Mouse (Mus musculus) spleen, adult 12 weeks (tissue): ENCODE measurements around the gene Mgat4a.

Experiments used
- DNase-seq: peaks from one replicate; pipeline ENCODE4 v3.0.0; 2022; ENCODE audit warnings: low spot score

The Mgat4a gene

GRCm38 (mm10) chr1:37495698-37496321 lies 45.0 kb downstream of the Mgat4a start:
- DNase-seq, result no peak

DNA sequence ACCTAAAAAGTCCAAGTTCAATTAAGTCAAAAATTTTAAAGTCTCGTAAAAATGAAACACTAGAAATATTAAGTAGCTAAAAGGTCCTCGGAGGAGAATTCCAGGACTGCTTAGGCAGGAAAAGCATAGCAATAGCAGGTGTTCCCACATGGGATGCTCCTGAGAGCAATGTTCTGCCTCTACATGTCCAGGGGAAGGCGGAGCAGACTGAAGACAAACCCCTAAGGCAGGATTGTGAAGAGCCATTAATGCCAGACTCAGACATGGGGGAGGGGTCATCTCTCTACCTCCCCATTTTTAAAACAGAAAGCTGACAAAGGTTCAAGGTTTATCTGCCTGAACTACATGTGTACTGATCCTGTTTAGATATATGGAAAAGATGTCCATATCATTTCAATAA lies 45.7 kb downstream of the Mgat4a start:
- DNase-seq, result no peak

GRCm38 (mm10) chr1:37491672-37492071 lies 49.1 kb downstream of the Mgat4a start:
- peak; percentile 29 for DNase-seq

DNA sequence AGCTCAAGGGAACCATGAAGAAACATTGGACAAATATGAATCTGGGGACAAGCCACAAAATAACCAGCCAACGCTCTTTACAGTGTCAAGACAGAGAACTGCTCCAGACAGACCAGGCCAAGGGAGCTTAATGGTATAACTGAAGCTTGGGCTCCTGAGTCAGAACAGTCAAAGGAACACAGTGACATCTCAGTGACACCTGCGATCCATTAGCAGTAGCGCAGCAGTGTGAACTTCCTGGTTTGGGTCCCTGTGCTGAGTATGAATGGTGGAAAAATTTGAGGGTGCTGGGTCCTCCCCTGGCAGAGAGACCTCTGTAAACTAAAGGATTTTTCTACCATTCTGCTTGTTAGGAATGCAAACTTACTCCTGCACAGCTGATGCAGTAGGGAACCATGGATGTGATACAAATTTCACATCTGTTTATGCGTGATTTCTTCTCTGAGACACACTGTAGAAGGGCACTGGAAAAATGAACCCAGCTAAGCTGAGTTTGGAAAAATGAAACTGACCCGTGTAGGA lies 50.1 kb downstream of the Mgat4a start:
- DNase-seq, result no peak

DNA sequence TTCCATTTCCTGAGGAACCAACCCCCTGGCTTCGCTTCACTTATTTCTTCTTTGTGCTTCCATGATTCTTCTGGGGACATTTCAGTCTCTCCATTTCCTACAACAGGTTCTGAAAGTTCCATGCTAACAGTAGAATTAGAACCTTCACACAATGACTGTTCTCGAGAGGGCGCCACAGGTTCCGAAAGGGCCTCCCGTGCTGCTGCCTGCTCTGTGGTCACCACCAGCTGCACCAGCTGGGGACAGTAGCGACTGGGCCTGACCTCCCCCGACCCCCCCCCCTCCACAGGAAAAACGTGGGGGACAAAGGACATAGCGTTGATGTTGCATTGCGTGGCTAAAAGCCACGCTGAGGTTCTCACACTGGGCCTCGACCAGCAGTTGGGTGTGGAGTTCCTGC lies 52.3 kb downstream of the Mgat4a start:
- no peak for DNase-seq

GRCm38 (mm10) chr1:37486994-37487393 lies 53.8 kb downstream of the Mgat4a start:
- no peak for DNase-seq

DNA sequence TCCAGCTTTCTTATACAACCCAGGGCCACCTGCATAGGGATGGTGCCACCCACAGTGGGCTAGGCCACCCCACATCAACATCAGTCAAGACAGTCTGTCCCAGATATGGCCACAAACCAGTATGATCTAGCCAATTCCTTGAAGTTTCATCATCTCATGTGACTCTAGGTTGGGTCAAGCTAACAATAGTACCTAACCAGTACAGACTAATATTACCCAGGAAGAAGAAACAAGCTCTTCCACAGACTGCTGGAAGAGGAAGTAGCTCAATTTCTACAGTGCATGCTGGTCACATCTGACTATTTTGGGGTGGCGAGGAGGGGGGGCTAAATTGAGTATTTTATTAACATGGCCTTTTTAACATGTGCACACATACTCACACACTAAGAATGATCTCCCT lies 54.4 kb downstream of the Mgat4a start:
- no peak for DNase-seq

GRCm38 (mm10) chr1:37484612-37485011 lies 56.2 kb downstream of the Mgat4a start:
- no peak for DNase-seq

DNA sequence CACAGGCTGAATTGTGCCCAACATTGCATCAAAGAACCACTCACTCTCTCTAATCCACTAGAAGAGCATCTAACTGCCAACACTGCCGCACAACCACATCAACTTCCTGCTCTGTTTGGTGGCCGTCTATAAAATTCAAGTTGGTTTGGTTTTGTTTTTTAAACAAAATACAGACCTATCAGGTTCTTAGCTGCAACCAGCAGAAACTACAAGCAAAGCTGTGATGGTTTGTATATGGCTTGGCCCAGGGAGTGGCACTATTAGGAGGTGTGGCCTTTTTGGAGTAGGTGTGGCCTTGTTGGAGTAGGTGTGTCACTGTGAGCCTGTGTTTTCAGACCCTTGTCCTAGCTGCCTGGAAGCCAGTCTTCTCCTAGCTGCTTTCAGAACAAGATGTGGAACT lies 59.5 kb downstream of the Mgat4a start:
- no peak for DNase-seq

DNA sequence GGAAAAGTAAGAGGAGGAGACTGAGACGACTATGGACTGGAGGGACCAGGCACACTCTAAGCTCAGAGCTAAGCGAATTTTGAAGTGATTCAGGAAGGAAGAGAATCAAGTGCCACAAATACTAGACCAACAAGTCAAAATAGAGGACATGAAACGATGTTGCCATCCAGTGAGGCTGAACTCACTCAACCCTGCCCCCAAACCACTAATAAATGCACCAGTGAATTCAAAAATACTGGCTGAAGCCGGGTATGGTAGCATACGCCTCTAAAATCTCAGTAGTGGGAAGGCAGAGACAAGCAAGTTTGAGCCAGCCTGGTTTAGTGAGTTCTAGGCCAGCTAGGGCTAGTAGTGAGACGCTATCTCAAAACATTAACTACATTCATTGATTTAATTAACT lies 60.1 kb downstream of the Mgat4a start:
- DNase-seq, result no peak

DNA sequence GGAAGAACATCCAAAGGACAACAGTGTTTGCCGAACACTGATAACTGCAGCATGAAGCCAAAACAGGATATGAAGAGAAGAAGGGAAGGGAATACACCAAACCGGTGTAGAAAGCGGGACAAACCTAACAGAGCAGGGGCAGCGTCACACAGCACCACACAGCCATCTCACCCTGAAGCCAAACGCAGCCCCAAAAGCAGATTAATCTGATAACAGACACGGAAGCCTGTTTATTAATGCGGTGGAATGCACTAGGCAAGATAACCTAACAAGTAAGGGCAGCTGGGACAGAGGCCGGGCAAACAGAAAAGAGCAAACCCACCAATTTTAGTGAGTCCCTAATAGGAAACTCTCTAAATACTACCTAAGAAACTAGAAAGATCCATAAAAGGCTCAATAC lies 61.1 kb downstream of the Mgat4a start:
- no peak for DNase-seq

DNA sequence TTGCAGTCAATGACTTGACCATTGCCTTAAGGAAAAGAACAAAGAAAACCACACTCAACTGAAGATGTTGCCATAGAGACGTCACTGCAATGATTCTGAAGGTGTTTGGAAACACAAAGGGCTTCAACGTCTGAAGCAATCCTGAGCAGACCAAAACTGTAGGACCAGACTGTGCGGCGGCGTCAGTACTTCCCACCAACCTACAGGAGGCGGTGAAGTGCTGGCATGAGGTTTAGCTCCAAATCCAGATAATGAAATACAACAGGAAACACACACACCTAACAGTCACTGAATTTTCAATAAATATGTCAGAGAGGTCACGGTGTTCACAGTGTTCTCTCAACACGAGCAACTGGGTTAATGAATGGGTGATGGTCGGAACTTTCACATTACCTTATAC lies 61.7 kb downstream of the Mgat4a start:
- no peak for DNase-seq

DNA sequence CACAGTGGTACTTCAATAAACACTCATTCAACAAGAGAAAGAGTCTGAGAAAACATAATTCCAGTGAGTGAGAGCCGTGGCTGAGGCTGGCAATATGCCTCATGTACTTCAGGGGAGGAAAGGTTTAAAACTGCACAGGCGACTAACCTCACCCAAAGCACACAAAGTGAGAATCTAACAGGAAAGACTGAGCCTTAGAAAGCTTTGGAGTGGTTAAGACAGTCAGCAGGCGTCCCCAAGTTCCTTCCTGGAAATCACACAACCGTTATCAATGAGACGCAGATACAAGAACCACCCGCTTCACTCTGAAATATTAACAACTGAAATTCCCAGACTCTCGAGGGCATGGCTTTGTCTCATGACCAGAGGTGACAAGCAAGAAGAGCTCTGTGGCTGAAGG lies 62.4 kb downstream of the Mgat4a start:
- no peak for DNase-seq

DNA sequence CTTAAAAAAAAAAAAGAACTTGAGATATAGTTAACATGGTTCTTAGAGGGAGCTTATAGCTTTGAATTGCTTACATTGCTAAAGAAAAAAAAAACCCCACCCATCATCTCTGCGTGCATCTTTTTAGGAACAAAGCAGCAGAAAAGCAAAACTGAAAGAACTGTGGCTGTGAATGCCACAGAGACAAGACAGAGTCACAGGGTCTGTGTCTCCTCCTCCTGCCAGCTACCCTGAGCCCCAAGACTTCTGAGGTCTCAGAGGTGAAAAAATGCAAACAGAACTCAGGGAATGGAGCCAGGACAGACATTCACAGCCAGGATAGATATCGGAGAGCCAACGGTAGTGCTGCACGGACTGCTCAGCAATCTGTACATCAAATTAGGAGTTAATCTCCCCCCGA lies 62.9 kb downstream of the Mgat4a start:
- no peak for DNase-seq

DNA sequence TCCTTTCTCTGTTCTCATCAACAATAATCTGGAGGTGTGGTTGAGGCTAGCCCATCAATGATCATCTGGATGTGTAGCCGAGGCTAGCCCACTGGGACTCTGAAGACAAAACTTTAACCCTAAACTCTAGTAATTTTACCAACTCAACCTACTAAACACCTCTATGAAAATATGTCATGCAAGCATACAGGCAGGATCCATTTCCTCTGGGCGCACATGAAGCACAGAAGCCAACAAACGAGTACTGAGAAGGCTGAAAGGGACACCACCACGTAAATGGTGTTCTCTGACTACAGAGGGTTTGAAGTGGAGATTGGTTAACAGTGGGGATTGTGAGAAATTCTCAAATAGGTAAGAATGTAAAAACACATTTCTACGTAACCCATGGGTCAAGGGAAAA lies 63.6 kb downstream of the Mgat4a start:
- no peak for DNase-seq

- no peak for DNase-seq
Observed at GRCm38 (mm10) chr1:37475312-37475711, 65.5 kb downstream of the Mgat4a start.

DNA sequence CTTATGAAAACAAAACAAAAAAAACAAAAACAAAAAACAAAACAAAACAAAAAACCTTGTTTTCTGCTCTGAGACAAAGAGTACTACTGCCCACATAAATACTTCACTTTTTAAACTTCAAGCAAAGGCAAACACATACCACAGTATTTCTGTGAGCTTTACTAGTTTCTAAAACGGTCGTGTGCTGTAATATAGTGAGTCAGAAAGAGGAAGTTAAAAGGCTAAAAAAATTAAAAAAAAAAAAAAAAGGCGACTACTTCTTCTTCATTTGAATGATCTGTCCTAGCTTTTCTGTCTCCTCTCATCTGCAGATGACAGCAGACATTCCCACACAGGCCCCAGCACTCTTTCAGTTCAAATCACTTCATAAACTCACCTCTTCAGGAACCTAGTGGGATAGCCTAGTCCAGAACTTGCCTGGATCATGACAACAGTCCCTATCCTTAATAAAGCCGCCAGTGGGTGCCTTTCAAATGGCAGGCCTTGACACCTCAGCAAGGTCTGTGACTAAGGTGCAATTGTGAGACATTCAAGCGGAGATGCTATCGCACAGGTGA lies 66.1 kb downstream of the Mgat4a start:
- no peak for DNase-seq

DNA sequence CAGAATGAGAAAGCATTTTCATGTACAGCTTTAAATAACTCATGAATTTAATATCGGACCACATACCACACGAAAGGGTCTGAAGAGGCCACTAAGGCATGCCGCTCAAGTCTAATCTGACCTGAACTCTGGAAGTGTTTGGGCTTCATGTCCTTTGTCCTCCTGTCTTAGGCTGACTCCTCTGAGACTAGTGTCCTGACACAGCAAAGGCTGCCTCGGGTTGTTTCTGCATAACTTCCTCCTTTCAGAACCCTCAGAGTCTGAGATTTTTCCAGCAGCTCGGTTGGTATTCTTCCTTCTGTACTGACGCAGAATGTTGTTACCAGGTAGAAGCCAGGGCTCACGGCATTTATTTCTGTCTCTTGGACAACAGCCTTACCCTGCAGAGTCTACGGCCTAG lies 66.8 kb downstream of the Mgat4a start:
- DNase-seq, result no peak

- DNase-seq, result no peak
Observed at GRCm38 (mm10) chr1:37473251-37473650, 67.6 kb downstream of the Mgat4a start.

DNA sequence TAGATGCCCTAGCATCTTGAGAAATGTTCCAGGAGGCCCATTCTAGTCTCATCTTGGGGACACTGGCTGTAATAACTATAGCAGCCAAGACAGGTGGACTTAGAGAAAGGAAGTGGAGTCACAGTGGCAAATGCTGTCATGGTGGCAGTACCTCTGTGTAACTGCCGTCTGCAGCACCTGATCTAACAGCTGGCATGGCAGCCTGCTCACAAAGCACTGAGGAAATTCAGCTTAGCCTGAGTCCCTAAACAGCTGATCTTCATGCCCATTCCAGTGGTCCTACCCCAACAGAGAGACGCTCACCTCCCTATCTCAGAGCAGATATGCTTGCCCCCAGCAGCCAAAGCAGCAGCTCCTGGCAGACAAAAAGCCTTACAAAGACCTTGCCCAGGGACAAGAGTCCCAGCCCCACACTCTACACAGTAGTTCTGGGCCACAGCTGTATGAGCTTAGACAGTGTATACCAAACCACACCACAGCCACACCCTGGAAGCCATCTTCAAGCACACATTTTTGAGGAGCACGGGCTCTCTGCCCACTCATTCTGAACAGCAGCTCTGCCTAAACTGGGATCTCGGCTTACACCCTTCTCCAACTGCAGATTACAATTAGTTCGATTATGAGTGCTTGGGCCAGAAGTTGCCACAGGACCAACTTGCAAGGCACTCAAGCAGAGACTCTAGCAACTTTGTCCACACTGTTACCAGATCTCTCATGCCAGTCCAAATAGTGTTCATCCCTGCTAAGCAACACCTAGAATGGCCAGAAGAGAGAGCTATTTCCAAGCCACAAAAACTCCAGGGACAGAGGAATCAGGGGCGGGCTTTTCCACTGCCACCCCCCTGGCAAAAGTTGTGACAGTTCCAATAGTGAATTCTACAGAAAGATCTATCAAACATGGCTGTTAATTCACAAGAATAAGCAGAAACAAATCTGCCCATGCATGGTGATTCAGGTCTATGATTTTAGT lies 69.4 kb downstream of the Mgat4a start:
- no peak for DNase-seq

DNA sequence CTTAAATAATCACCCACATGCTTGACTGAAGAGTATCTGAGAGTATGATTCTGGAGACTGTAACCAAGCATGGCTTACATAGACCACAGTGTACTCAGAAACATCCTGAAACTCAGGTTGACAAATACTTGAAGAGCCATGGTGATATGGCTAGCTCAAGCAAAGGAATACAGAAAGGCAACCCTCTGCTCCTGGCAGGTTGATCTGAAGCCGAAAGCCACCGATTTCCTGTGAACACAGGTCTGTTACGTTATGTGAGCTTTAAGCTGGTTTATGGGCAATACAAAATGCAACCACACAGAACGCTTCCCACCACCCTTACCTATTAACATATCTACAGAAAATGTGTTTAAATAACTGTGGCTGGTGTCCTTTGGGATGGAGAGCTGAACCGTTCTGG lies 71.8 kb downstream of the Mgat4a start:
- no peak for DNase-seq

- no peak for DNase-seq
Observed at GRCm38 (mm10) chr1:37467806-37468205, 73.0 kb downstream of the Mgat4a start.
